Mouse (Mus musculus) heart, embryonic 11.5 days (tissue): ENCODE data around the gene Morf4l2. TPM values are rescaled to one million over a fixed set of nuclear protein-coding genes. Genes with fewer than 3 reads are reported as not detected.
"Not testable (repeated sequence)": the region's sequence is repeated elsewhere in the genome, so short reads cannot be mapped to it uniquely, and the experiment has no call there.

Source experiments
- ATAC-seq: fragments of 200-750 bp; cut with Nextera tagmentation; replicated peaks from 2 replicates; pipeline ENCODE4 v1.8.0; 2017; ENCODE audit warnings: moderate library complexity; ENCODE audit not compliant: insufficient number of reproducible peaks, low FRiP score, low TSS enrichment
- H3K27ac ChIP-seq: fragments of 300-500 bp; sonication (generic); 2 replicates; pipeline ENCODE4 v1.5.1; 2014; ENCODE audit warnings: mild to moderate bottlenecking, low read depth, low read length
- H3K27me3 ChIP-seq: fragments of 300-500 bp; sonication (generic); 2 replicates; pipeline ENCODE4 v1.6.1; 2014; ENCODE audit warnings: mild to moderate bottlenecking, low read length, mixed read lengths; ENCODE audit not compliant: control insufficient read depth, insufficient read depth
- H3K36me3 ChIP-seq: fragments of 300-500 bp; sonication (generic); 2 replicates; pipeline ENCODE4 v1.6.1; 2014; ENCODE audit warnings: mild to moderate bottlenecking, low read length, moderate library complexity, mixed read lengths; ENCODE audit not compliant: control insufficient read depth, insufficient read depth
- H3K4me1 ChIP-seq: fragments of 300-500 bp; sonication (generic); 2 replicates; pipeline ENCODE4 v1.6.1; 2014; ENCODE audit warnings: low read length; ENCODE audit not compliant: control insufficient read depth, insufficient read depth
- H3K4me2 ChIP-seq: fragments of 300-500 bp; sonication (generic); 2 replicates; pipeline ENCODE4 v1.6.1; 2014; ENCODE audit warnings: mild to moderate bottlenecking, moderate library complexity
- H3K4me3 ChIP-seq: fragments of 300-500 bp; sonication (generic); 2 replicates; pipeline ENCODE4 v1.5.1; 2014; ENCODE audit warnings: low read depth, low read length
- H3K9ac ChIP-seq: fragments of 300-500 bp; sonication (generic); 2 replicates; pipeline ENCODE4 v1.6.1; 2014; ENCODE audit warnings: mild to moderate bottlenecking, low read depth, low read length, moderate library complexity
- H3K9me3 ChIP-seq: fragments of 300-500 bp; sonication (generic); replicated peaks from 2 replicates; pipeline ENCODE4 v1.6.1; 2016; ENCODE audit warnings: low read length; ENCODE audit not compliant: control insufficient read depth
- WGBS: fragments of 180-500 bp; shearing (Covaris S2); extraction: QIAGEN DNeasy Blood & Tissue Kit; methylation state at CpG from one replicate; pipeline ENCODE4 v1.1.7; 2014; ENCODE audit not compliant: insufficient replicate concordance; 5-methylcytosine and 5-hydroxymethylcytosine counted together
- polyA plus RNA-seq: library from polyadenylated mRNA; unstranded; fragments of >200 nt; fragmentation: Nextera tagmentation; extraction: Ambion mirVana; gene quantifications from 2 replicates; pipeline ENCODE4 v1.2.1, GENCODE M21; 2014

Gene Morf4l2
- polyA plus RNA-seq, 1 experiment from 2014 or later, result 449 TPM

DNA sequence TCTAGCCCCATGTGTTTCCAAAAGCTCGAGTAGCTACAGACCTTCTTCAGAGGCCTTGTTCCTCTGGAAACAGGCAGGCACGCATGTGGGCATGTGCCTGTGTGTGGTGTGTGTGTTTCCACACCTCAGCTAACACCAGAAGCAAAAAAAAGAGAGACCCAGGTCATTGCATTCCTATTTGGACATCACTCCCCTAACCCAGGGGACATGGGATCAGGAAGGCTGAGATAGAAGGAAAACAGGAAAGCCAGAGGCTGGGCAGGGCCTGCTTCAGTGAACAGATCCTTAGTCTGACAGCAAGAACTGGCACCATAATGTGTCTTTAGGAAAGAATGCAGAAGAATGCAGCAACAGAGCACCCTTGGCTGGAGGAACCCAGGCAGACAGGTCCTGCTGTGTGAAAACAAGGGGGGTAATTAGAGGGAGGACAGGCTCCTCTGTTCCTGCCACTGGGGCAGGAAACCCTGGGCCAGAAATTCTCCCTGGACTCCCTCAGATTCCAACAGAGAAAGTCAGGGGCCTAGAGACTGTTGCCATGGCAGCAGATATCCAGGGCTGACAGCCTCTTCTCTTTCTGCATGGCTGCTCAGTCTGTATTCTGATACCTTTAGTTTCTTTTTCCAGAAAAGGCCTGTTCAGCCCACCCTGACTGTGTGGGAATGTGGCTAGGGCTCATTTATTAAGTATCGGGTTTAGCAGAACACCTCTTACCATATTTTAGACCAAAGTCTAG is 28.6 kb downstream of the Morf4l2 start:
- H3K4me1 ChIP-seq, H3K36me3 ChIP-seq, H3K9ac ChIP-seq, H3K27ac ChIP-seq, H3K4me3 ChIP-seq, H3K27me3 ChIP-seq, H3K4me2 ChIP-seq, ATAC-seq, H3K9me3 ChIP-seq: not testable (repeated sequence)
- WGBS, result 72% methylated on average over 3 of the region's 3 CpGs

DNA sequence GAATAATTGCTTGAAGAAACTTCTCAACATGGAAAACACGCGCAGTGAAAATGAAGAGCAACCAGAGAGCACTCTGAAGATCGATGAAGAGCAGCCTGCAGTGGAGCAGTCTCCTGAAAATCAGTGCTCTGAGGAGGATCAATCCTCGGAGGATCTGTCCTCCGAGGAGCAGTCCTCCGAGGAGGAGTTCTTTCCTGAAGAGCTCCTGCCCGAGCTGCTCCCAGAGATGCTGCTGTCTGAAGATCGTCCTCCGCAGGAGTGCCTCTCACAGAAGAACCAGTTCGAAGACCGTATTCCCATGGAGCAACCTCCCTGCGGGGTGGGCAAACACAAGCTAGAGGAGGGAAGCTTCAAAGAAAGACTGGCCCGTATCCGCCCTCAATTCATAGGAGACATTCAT is 34.7 kb downstream of the Morf4l2 start:
- Histone ChIP-seq H3K9ac (peak overlapping the region; percentile 77), H3K4me2 (peak overlapping the region; percentile 65), H3K27me3 (no peaks in the 10 kb centered on the region), H3K4me1 (no peaks in the 10 kb centered on the region), H3K36me3 (no peaks in the 10 kb centered on the region), H3K9me3 (no peaks in the 10 kb centered on the region), H3K27ac (no peak overlapping the region), H3K4me3 (peak overlapping the region; percentile 52)
- no peak for ATAC-seq
- WGBS, result 25% methylated on average over 14 of the region's 14 CpGs

DNA sequence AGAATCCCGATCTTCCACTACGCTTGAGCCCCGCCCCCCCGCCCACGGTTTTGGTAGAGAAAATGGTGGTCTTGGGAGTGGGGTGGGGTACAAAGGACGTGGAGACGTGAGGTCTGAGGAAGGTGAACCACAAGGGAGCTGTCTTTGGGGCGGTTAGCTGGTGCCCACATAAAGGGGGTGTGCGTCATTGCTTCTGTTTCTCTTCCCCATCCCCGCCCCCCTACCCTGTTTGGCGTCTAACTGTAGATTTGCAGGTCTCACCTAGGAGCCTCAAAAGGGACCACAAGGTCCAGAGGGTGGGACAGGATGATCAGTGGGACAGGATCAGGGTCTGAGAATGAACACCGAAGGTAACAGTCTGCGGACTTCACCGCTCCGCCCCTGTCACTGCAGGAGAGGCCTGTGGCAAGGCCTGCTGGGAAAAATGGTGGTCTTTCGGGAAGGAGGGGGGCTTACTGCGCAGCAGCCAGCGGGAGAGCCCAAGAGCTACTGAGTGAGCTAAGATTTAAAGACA is 35.3 kb downstream of the Morf4l2 start:
- Histone ChIP-seq H3K4me2 (peak overlapping the region; percentile 65), H3K27ac (peak overlapping the region; percentile 75), H3K9me3 (no peaks in the 10 kb centered on the region), H3K27me3 (no peaks in the 10 kb centered on the region), H3K4me3 (peak overlapping the region; percentile 52), H3K4me1 (no peaks in the 10 kb centered on the region), H3K9ac (peak overlapping the region; percentile 77), H3K36me3 (no peaks in the 10 kb centered on the region)
- 15% methylated on average over 18 of the region's 18 CpGs for WGBS
- ATAC-seq, result peak; percentile 84

DNA sequence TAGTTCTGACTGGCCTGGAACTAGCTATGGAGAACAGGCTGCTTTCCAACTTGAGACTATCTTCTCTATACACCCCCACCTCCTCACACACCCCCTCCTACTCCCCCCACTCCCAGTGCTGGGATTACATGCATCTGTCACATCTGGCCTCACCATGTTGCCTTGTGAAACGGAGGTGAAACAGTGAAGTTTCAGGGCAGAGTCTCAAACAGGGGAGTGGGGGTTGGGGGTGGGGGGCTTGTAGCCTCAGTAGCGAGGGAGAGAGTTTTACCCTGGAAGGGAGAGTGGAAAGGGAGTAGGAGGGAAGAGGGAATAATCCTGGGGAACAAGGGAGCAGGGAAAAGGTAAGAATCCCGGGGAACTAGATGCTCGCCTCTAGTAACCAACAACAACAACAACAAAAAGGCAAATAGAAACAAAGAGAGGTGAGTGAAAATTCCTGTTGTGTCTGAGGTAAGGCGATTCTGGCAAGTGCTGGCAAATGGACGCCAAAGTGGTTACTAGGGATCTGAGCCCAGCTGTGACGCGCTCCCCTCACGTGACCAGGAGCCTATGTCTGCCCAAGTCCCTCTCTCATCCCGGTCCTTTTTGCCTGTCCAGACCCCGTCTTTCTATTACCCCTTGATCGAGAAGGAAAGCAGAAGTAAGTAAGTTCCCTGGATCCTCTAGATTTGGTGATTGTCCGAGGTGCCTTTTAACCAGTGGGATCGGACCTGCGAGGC is 35.9 kb downstream of the Morf4l2 start, which contains the start of gene Tceal1:
Gene Tceal1, plus strand, starts transcription at position 537 of the 722 bp plus-strand sequence.
- WGBS, result 16% methylated on average over 15 of the region's 15 CpGs
- Histone ChIP-seq H3K27ac (peak within 1 kb of the TSS; percentile 75), H3K27me3 (no peaks in the 10 kb centered on the region)

DNA sequence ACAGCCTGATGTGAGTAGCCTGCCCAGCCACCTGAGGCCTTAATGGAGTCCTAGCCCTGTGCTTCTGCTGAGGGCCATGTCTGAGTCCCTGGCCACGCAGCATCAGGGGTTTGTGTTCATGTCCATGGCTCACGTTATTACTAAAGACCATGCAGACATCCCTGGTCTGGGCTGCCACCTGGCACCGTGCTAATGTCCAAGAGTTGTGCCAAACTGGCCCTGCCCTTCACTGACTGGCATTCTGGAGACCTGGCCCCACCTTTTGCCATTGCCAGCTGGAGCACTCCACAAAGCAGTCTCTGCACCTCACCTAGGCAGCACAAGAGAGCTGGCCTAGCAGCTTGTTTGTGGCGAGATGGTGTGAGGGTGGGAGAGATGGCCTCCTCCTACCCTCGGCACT is 50.3 kb downstream of the Morf4l2 start:
- ATAC-seq, result no peak
- no peak overlapping the region for H3K27ac ChIP-seq
- H3K4me3 ChIP-seq, result no peak overlapping the region
- no peaks in the 10 kb centered on the region for H3K9me3 ChIP-seq
- H3K4me2 ChIP-seq, result no peak overlapping the region
- WGBS, result 78% methylated on average over 5 of the region's 5 CpGs
- H3K36me3 ChIP-seq, result no peaks in the 10 kb centered on the region
- no peak overlapping the region for H3K9ac ChIP-seq
- no peaks in the 10 kb centered on the region for H3K27me3 ChIP-seq
- H3K4me1 ChIP-seq, result no peaks in the 10 kb centered on the region

More for the DNA sequence above, 35.9 kb downstream of the Morf4l2 start, which contains the start of gene Tceal1:
- no peaks in the 10 kb centered on the region for H3K9me3 ChIP-seq
- H3K36me3 ChIP-seq, result no peaks in the 10 kb centered on the region
- H3K4me2 ChIP-seq, result peak within 1 kb of the TSS; percentile 65
- peak within 1 kb of the TSS; percentile 77 for H3K9ac ChIP-seq
- H3K4me3 ChIP-seq, result peak within 1 kb of the TSS; percentile 52
- ATAC-seq, result peak; percentile 84; the same call in 1 of the 2 replicates
- H3K4me1 ChIP-seq, result no peaks in the 10 kb centered on the region

DNA sequence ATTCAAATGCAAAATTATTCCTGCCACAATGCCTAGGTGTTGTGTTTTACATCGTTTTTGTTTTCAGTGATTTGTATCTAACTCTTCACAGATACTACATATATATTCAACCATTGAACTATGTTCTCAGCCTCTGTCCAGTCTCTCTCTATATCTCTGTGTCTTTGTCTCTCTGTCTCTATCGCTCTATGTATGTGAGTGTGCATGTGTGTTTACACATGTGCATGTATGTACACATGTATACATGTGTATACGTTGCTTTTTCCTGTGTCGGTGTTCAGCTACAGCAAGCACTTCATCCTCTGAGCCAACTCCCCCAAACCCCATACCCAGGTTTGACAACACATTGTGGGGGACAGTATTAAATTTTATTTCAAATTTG is 51.2 kb downstream of the Morf4l2 start:
- no peaks in the 10 kb centered on the region for H3K27me3 ChIP-seq
- 79% methylated on average over 4 of the region's 4 CpGs for WGBS
- no peaks in the 10 kb centered on the region for H3K9me3 ChIP-seq
- H3K4me2 ChIP-seq, result no peak overlapping the region
- no peak overlapping the region for H3K4me3 ChIP-seq
- no peaks in the 10 kb centered on the region for H3K4me1 ChIP-seq
- H3K9ac ChIP-seq, result no peak overlapping the region
- no peak overlapping the region for H3K27ac ChIP-seq
- no peak for ATAC-seq
- no peaks in the 10 kb centered on the region for H3K36me3 ChIP-seq

DNA sequence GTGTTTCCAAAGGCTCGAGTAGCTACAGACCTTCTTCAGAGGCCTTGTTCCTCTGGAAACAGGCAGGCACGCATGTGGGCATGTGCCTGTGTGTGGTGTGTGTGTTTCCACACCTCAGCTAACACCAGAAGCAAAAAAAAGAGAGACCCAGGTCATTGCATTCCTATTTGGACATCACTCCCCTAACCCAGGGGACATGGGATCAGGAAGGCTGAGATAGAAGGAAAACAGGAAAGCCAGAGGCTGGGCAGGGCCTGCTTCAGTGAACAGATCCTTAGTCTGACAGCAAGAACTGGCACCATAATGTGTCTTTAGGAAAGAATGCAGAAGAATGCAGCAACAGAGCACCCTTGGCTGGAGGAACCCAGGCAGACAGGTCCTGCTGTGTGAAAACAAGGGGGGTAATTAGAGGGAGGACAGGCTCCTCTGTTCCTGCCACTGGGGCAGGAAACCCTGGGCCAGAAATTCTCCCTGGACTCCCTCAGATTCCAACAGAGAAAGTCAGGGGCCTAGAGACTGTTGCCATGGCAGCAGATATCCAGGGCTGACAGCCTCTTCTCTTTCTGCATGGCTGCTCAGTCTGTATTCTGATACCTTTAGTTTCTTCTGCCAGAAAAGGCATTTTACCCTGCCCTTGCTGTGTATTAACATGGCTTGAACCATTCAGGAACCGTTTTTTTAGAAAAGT is 51.7 kb downstream of the Morf4l2 start:
- 57% methylated on average over 3 of the region's 3 CpGs for WGBS
- H3K9ac ChIP-seq, ATAC-seq, H3K9me3 ChIP-seq, H3K27ac ChIP-seq, H3K36me3 ChIP-seq, H3K4me2 ChIP-seq, H3K4me3 ChIP-seq, H3K4me1 ChIP-seq, H3K27me3 ChIP-seq: not testable (repeated sequence)
